Mouse (Mus musculus) E14TG2a.4 (cell line): ENCODE measurements around the gene Gm5152.
"Not testable (repeated sequence)": the region's sequence is repeated elsewhere in the genome, so short reads cannot be mapped to it uniquely, and the experiment has no call there.

Experiments
- CTCF ChIP-seq: conservative IDR thresholded peaks from 2 replicates; pipeline ENCODE4 v1.5.1; 2014; ENCODE audit warnings: low read length
- NANOG ChIP-seq: IDR thresholded peaks from 2 replicates; pipeline ENCODE4 v1.6.1; 2014; ENCODE audit warnings: borderline replicate concordance, low read length, mixed read lengths
- POU5F1 ChIP-seq: IDR thresholded peaks from 2 replicates; pipeline ENCODE4 v1.6.1; 2014; ENCODE audit warnings: low read length, borderline replicate concordance

DNA sequence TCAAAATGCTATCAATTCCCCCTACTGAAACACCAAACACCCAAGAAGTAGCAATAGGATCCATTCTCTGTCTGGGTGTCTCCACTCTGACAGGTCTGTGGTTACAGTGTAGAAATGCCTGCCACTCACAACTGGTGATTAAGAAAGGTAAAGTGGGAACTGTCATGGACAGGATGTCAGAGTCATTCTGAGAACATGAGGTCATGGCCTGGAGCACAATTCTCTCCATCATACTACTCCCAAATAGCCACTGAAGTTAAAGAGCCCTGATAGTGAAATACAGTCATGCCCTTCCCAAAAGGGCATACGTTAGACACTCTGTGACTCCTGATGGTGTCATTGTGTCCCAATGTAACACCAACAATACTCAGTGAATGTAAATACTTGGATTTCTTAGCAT is 8.4 kb upstream of the Gm5152 start:
- not testable (repeated sequence) for TF ChIP-seq CTCF, POU5F1, NANOG
